Mouse (Mus musculus): Measurements from ENCODE around the gene Hsph1. TPM values are rescaled to one million over a fixed set of nuclear protein-coding genes. Genes with fewer than 3 reads are reported as not detected.

The Hsph1 gene
- 103 and 128 TPM in 2 replicates for polyA plus RNA-seq (2015; fragmentation: Nextera tagmentation; extraction: Ambion mirVana)

GRCm38 (mm10) chr5:149636075-149636920 lies at the start of gene Hsph1:
Gene Hsph1 (minus strand): TSS chr5:149636376.
- H3K27ac ChIP-seq (ENCODE audit: low read length) = peak within 1 kb of the TSS; percentile 86
- peak within 1 kb of the TSS; percentile 78 for H3K4me3 ChIP-seq (ENCODE audit: low read depth, low read length)
- no peaks in the 10 kb centered on the region for H3K27me3 ChIP-seq (ENCODE audit: control insufficient read depth, insufficient read depth, low read depth, low read length)
- peak; percentile 99 for ATAC-seq
- WGBS = under 1% methylated on average over 60 of the region's 60 CpGs
- H3K4me1 ChIP-seq (ENCODE audit: control insufficient read depth, insufficient read depth, low read length) = peaks cover 23% of the 10 kb centered on the region
- peak within 1 kb of the TSS; percentile 77 for H3K4me2 ChIP-seq (ENCODE audit: low read length)
- peaks cover 7% of the 10 kb centered on the region; the same call in 1 of the 2 replicates for H3K36me3 ChIP-seq (ENCODE audit: control insufficient read depth, insufficient read depth, low read length)
- no peaks in the 10 kb centered on the region for H3K9me3 ChIP-seq (replicated peaks; ENCODE audit: control insufficient read depth, low read length, poor library complexity, severe bottlenecking)
- peak within 1 kb of the TSS; percentile 75 for H3K9ac ChIP-seq (ENCODE audit: low read depth, low read length)

GRCm38 (mm10) chr5:149680946-149681345 lies 44.8 kb upstream of the Hsph1 start:
- Histone ChIP-seq H3K4me1 (ENCODE audit: control insufficient read depth, insufficient read depth, low read length) (peaks cover 6% of the 10 kb centered on the region), H3K27ac (ENCODE audit: low read length) (no peak overlapping the region), H3K9me3 (replicated peaks; ENCODE audit: control insufficient read depth, low read length, poor library complexity, severe bottlenecking) (no peaks in the 10 kb centered on the region), H3K4me3 (ENCODE audit: low read depth, low read length) (no peak overlapping the region), H3K27me3 (ENCODE audit: control insufficient read depth, insufficient read depth, low read depth, low read length) (no peaks in the 10 kb centered on the region), H3K4me2 (ENCODE audit: low read length) (no peak overlapping the region), H3K9ac (ENCODE audit: low read depth, low read length) (no peak overlapping the region), H3K36me3 (ENCODE audit: control insufficient read depth, insufficient read depth, low read length) (no peaks in the 10 kb centered on the region)
- 80% methylated on average over 5 of the region's 5 CpGs for WGBS
- ATAC-seq = no peak

- H3K9ac ChIP-seq (ENCODE audit: low read depth, low read length) = no peak overlapping the region
- H3K9me3 ChIP-seq (replicated peaks; ENCODE audit: control insufficient read depth, low read length, poor library complexity, severe bottlenecking) = no peaks in the 10 kb centered on the region
- H3K27ac ChIP-seq (ENCODE audit: low read length) = 0 out of 2 replicates have a peak overlapping the region, but pooled peaks have one; percentile 11
- 62% methylated on average over 7 of the region's 7 CpGs for WGBS
- H3K4me3 ChIP-seq (ENCODE audit: low read depth, low read length) = peak overlapping the region; percentile 6; the same call in 1 of the 2 replicates
- no peaks in the 10 kb centered on the region for H3K27me3 ChIP-seq (ENCODE audit: control insufficient read depth, insufficient read depth, low read depth, low read length)
- no peaks in the 10 kb centered on the region for H3K36me3 ChIP-seq (ENCODE audit: control insufficient read depth, insufficient read depth, low read length)
- H3K4me2 ChIP-seq (ENCODE audit: low read length) = peak overlapping the region; percentile 25; the same call in 1 of the 2 replicates
- ATAC-seq = no peak
- peaks cover 6% of the 10 kb centered on the region for H3K4me1 ChIP-seq (ENCODE audit: control insufficient read depth, insufficient read depth, low read length)
Measured at GRCm38 (mm10) chr5:149679886-149680285, 43.7 kb upstream of the Hsph1 start.

GRCm38 (mm10) chr5:149679362-149679761 lies 43.2 kb upstream of the Hsph1 start:
- 6% methylated on average over 12 of the region's 12 CpGs for WGBS
- H3K9ac ChIP-seq (ENCODE audit: low read depth, low read length) = peak overlapping the region; percentile 78
- ATAC-seq = peak; percentile 12
- no peaks in the 10 kb centered on the region for H3K9me3 ChIP-seq (replicated peaks; ENCODE audit: control insufficient read depth, low read length, poor library complexity, severe bottlenecking)
- H3K27ac ChIP-seq (ENCODE audit: low read length) = no peak overlapping the region
- H3K4me3 ChIP-seq (ENCODE audit: low read depth, low read length) = peak overlapping the region; percentile 74
- H3K4me2 ChIP-seq (ENCODE audit: low read length) = peak overlapping the region; percentile 94
- H3K27me3 ChIP-seq (ENCODE audit: control insufficient read depth, insufficient read depth, low read depth, low read length) = no peaks in the 10 kb centered on the region
- H3K36me3 ChIP-seq (ENCODE audit: control insufficient read depth, insufficient read depth, low read length) = no peaks in the 10 kb centered on the region
- H3K4me1 ChIP-seq (ENCODE audit: control insufficient read depth, insufficient read depth, low read length) = peaks cover 6% of the 10 kb centered on the region

- H3K27me3 ChIP-seq (ENCODE audit: control insufficient read depth, insufficient read depth, low read depth, low read length) = no peaks in the 10 kb centered on the region
- peaks cover 6% of the 10 kb centered on the region for H3K4me1 ChIP-seq (ENCODE audit: control insufficient read depth, insufficient read depth, low read length)
- no peak; the same call in none of the 2 replicates for ATAC-seq
- H3K9me3 ChIP-seq (replicated peaks; ENCODE audit: control insufficient read depth, low read length, poor library complexity, severe bottlenecking) = no peaks in the 10 kb centered on the region
- peak overlapping the region; percentile 94 for H3K4me2 ChIP-seq (ENCODE audit: low read length)
- H3K4me3 ChIP-seq (ENCODE audit: low read depth, low read length) = peak overlapping the region; percentile 74
- peak overlapping the region; percentile 78 for H3K9ac ChIP-seq (ENCODE audit: low read depth, low read length)
- H3K27ac ChIP-seq (ENCODE audit: low read length) = peak overlapping the region; percentile 28
- WGBS = 1% methylated on average over 15 of the region's 15 CpGs
- H3K36me3 ChIP-seq (ENCODE audit: control insufficient read depth, insufficient read depth, low read length) = no peaks in the 10 kb centered on the region
Measured at GRCm38 (mm10) chr5:149678990-149679348, 42.8 kb upstream of the Hsph1 start.

GRCm38 (mm10) chr5:149678100-149678989 lies 42.2 kb upstream of the Hsph1 start, which contains the start of gene B3glct:
Gene B3glct (plus strand): TSS chr5:149678230.
- H3K27ac ChIP-seq (ENCODE audit: low read length) = peak within 1 kb of the TSS; percentile 52
- no peaks in the 10 kb centered on the region for H3K9me3 ChIP-seq (replicated peaks; ENCODE audit: control insufficient read depth, low read length, poor library complexity, severe bottlenecking)
- H3K27me3 ChIP-seq (ENCODE audit: control insufficient read depth, insufficient read depth, low read depth, low read length) = no peaks in the 10 kb centered on the region
- peak within 1 kb of the TSS; percentile 94 for H3K4me2 ChIP-seq (ENCODE audit: low read length)
- peaks cover 6% of the 10 kb centered on the region for H3K4me1 ChIP-seq (ENCODE audit: control insufficient read depth, insufficient read depth, low read length)
- peak; percentile 94 for ATAC-seq
- H3K4me3 ChIP-seq (ENCODE audit: low read depth, low read length) = peak within 1 kb of the TSS; percentile 74
- WGBS = 1% methylated on average over 75 of the region's 106 CpGs
- H3K36me3 ChIP-seq (ENCODE audit: control insufficient read depth, insufficient read depth, low read length) = no peaks in the 10 kb centered on the region
- peak within 1 kb of the TSS; percentile 78 for H3K9ac ChIP-seq (ENCODE audit: low read depth, low read length)

GRCm38 (mm10) chr5:149677196-149677595 lies 41.0 kb upstream of the Hsph1 start:
- no peak overlapping the region for H3K27ac ChIP-seq (ENCODE audit: low read length)
- H3K36me3 ChIP-seq (ENCODE audit: control insufficient read depth, insufficient read depth, low read length) = no peaks in the 10 kb centered on the region
- WGBS = 97% methylated on average over 3 of the region's 3 CpGs
- peaks cover 6% of the 10 kb centered on the region for H3K4me1 ChIP-seq (ENCODE audit: control insufficient read depth, insufficient read depth, low read length)
- H3K9ac ChIP-seq (ENCODE audit: low read depth, low read length) = no peak overlapping the region
- no peaks in the 10 kb centered on the region for H3K9me3 ChIP-seq (replicated peaks; ENCODE audit: control insufficient read depth, low read length, poor library complexity, severe bottlenecking)
- no peaks in the 10 kb centered on the region for H3K27me3 ChIP-seq (ENCODE audit: control insufficient read depth, insufficient read depth, low read depth, low read length)
- no peak overlapping the region for H3K4me3 ChIP-seq (ENCODE audit: low read depth, low read length)
- ATAC-seq = no peak
- H3K4me2 ChIP-seq (ENCODE audit: low read length) = no peak overlapping the region

- Histone ChIP-seq H3K4me3 (ENCODE audit: low read depth, low read length) (no peak overlapping the region), H3K27ac (ENCODE audit: low read length) (no peak overlapping the region), H3K36me3 (ENCODE audit: control insufficient read depth, insufficient read depth, low read length) (no peaks in the 10 kb centered on the region), H3K9ac (ENCODE audit: low read depth, low read length) (no peak overlapping the region), H3K27me3 (ENCODE audit: control insufficient read depth, insufficient read depth, low read depth, low read length) (no peaks in the 10 kb centered on the region), H3K9me3 (replicated peaks; ENCODE audit: control insufficient read depth, low read length, poor library complexity, severe bottlenecking) (no peaks in the 10 kb centered on the region), H3K4me1 (ENCODE audit: control insufficient read depth, insufficient read depth, low read length) (no peaks in the 10 kb centered on the region), H3K4me2 (ENCODE audit: low read length) (no peak overlapping the region)
- WGBS = 87% methylated on average over 5 of the region's 5 CpGs
- ATAC-seq = no peak
Measured at GRCm38 (mm10) chr5:149663417-149663816, 27.2 kb upstream of the Hsph1 start.

Measured in midbrain, embryonic 16.5 days (tissue).